Mouse (Mus musculus) stomach, postnatal 0 days (tissue): ENCODE results near the gene Rnf141. TPM values are rescaled to one million over a fixed set of nuclear protein-coding genes. Genes with fewer than 3 reads are reported as not detected.

ENCODE experiments used
- ATAC-seq: fragments of 200-750 bp; cut with Nextera tagmentation; 2 replicates; pipeline ENCODE4 v1.8.0; 2017; ENCODE audit not compliant: low FRiP score, low TSS enrichment
- DNase-seq: peaks from one replicate; pipeline ENCODE4 v3.0.0-alpha.2; 2016; ENCODE audit warnings: low spot score
- H3K27ac ChIP-seq: fragments of 300-500 bp; sonication (generic); replicated peaks from 2 replicates; pipeline ENCODE4 v1.5.1; 2014; ENCODE audit warnings: mild to moderate bottlenecking, control low read depth
- H3K27me3 ChIP-seq: fragments of 300-500 bp; sonication (generic); 2 replicates; pipeline ENCODE4 v1.6.1; 2014; ENCODE audit warnings: low read length; ENCODE audit not compliant: control insufficient read depth, insufficient read depth
- H3K36me3 ChIP-seq: fragments of 300-500 bp; sonication (generic); 2 replicates; pipeline ENCODE4 v1.6.1; 2014; ENCODE audit warnings: low read length, mixed read lengths; ENCODE audit not compliant: control insufficient read depth, insufficient read depth
- H3K4me1 ChIP-seq: fragments of 300-500 bp; sonication (generic); replicated peaks from 2 replicates; pipeline ENCODE4 v1.6.1; 2014; ENCODE audit warnings: antibody characterized with exemption; ENCODE audit not compliant: control insufficient read depth, insufficient read depth
- H3K4me2 ChIP-seq: fragments of 300-500 bp; sonication (generic); replicated peaks from 2 replicates; pipeline ENCODE4 v1.6.1; 2014; ENCODE audit warnings: low read depth, mild to moderate bottlenecking, control low read depth, moderate library complexity
- H3K4me3 ChIP-seq: fragments of 300-500 bp; sonication (generic); 2 replicates; pipeline ENCODE4 v1.5.1; 2014; ENCODE audit warnings: low read depth, low read length, control low read depth
- H3K9ac ChIP-seq: fragments of 300-500 bp; sonication (generic); 2 replicates; pipeline ENCODE4 v1.6.1; 2014; ENCODE audit warnings: mild to moderate bottlenecking, low read length, control low read depth, mixed read lengths
- H3K9me3 ChIP-seq: fragments of 300-500 bp; sonication (generic); 2 replicates; pipeline ENCODE4 v1.6.1; 2016; ENCODE audit warnings: low read length; ENCODE audit not compliant: control insufficient read depth
- CTCF ChIP-seq: IDR thresholded peaks from 2 replicates; pipeline ENCODE4 v1.5.1; 2016; ENCODE audit warnings: antibody characterized with exemption, low read depth, mild to moderate bottlenecking, moderate library complexity
- EP300 ChIP-seq: optimal IDR thresholded peaks from 2 replicates; pipeline ENCODE3; 2016; ENCODE audit warnings: antibody characterized with exemption
- WGBS: fragments of 180-500 bp; shearing (Covaris S2); extraction: QIAGEN DNeasy Blood & Tissue Kit; methylation state at CpG from one replicate; pipeline ENCODE4 v1.1.7; 2014; 5-methylcytosine and 5-hydroxymethylcytosine counted together
- polyA plus RNA-seq: library from polyadenylated mRNA; unstranded; fragments of >200 nt; fragmentation: Nextera tagmentation; extraction: Ambion mirVana; gene quantifications from 2 replicates; pipeline ENCODE4 v1.2.1, GENCODE M21; 2015

Gene Rnf141
- polyA plus RNA-seq, 1 experiment from 2014 or later: 24.0 TPM

DNA sequence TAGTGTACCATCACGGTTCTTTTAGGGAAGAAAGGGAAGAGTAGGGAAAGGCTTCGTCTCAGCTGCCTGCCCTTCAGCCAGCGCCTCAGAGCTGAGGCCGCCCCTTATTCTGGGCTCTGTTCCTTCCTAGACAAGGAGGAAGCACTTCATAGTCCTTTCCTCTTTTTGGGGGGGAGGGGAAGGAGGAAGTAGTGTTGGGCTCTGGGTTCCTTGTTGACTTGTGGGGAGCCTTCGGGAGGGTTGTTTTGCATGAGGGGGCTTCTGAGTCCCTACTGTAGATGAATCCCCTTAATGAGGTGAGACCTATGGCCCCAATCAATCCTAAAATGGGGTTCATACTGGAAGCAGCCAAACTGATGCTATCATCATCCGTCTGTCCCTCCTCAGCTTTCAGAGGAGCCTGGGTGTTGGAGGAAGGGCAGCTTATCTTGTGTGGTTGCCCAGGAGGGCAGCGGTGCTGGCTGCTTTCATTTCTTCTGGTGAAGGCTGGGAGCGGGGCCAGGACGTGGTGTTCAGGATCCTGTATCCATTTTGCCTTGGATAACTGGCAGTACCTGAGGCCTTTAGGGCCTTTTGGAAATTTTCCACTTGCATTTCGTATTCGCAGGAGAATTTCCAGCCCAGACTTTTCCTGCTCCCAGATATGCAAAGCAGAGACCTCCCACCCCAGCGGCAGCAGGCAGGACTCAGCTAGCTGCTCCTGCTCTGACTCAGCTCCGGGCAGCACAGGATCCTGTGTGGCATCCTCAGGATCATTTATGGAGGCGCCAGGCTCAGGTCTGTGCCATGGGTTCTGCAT lies 70.9 kb downstream of the Rnf141 start:
- no peaks in the 10 kb centered on the region for H3K9me3 ChIP-seq

DNA sequence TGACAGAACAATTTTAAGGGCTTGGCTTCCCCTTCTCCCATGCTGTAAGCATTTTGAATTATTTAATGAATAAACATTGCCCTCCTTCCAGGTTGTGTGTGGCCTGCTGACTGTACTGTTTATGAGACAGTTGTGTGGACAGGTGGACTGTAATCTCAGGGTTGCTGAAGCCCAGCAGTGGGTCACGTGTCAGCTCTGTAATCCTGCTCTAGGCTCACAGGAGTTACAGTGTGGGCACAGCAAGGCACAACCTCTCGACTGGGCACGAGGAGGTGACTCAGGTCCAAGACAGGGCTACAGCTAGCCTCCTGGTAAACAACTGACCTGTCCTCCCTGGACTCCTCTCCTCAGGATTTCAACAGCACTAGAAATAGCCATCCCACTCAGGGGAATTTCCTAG lies 71.9 kb downstream of the Rnf141 start:
- no peak overlapping the region for H3K4me3 ChIP-seq
- no peak for DNase-seq
- H3K4me2 ChIP-seq: no peak overlapping the region
- H3K9me3 ChIP-seq: no peaks in the 10 kb centered on the region
- no peak overlapping the region for H3K9ac ChIP-seq
- TF ChIP-seq EP300 (no peak), CTCF (no peak)
- WGBS: 91% methylated on average over 3 of the region's 3 CpGs
- no peaks in the 10 kb centered on the region for H3K27me3 ChIP-seq
- H3K36me3 ChIP-seq: no peaks in the 10 kb centered on the region
- H3K4me1 ChIP-seq: peaks cover 5% of the 10 kb centered on the region
- no peak overlapping the region for H3K27ac ChIP-seq
- ATAC-seq: no peak

More for the DNA sequence above, 70.9 kb downstream of the Rnf141 start:
- no peaks in the 10 kb centered on the region for H3K27me3 ChIP-seq
- H3K9ac ChIP-seq: 0 out of 2 replicates have a peak overlapping the region, but pooled peaks have one; percentile 18
- no peaks in the 10 kb centered on the region for H3K36me3 ChIP-seq
- DNase-seq (peak; percentile 57), ATAC-seq (peak; percentile 54)
- TF ChIP-seq EP300: no peak
- TF ChIP-seq CTCF: no peak
- peaks cover 5% of the 10 kb centered on the region for H3K4me1 ChIP-seq
- peak overlapping the region; percentile 56 for H3K27ac ChIP-seq
- H3K4me3 ChIP-seq: no peak overlapping the region
- peak overlapping the region; percentile 34; the same call in 1 of the 2 replicates for H3K4me2 ChIP-seq
- WGBS: 32% methylated on average over 14 of the region's 14 CpGs

DNA sequence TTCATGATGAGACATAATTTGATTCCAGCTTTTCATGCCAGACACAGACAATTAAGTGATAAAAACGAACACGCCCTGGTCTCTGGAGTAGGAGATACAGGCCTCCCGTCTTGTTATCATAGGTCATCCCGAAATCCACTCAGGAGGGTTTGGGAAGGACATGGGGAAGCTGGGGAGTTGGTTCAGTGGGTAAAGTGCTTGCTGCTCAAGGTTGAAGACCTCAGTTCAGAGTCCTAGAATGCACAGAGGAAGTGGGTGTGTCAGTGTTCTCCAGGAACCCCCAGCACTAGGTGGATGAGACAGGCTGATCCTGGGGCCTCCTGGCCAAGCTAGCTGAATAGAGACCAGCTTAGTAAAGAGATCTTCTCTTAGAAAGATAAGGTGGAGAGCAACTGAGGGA lies 73.3 kb downstream of the Rnf141 start:
- DNase-seq (no peak), ATAC-seq (no peak)
- Histone ChIP-seq H3K27me3 (no peaks in the 10 kb centered on the region), H3K4me3 (no peak overlapping the region), H3K4me2 (no peak overlapping the region), H3K9ac (no peak overlapping the region), H3K9me3 (no peaks in the 10 kb centered on the region), H3K4me1 (peaks cover 5% of the 10 kb centered on the region), H3K27ac (no peak overlapping the region), H3K36me3 (no peaks in the 10 kb centered on the region)
- TF ChIP-seq EP300 (no peak), CTCF (no peak)
- WGBS: 71% methylated on average over 4 of the region's 4 CpGs

DNA sequence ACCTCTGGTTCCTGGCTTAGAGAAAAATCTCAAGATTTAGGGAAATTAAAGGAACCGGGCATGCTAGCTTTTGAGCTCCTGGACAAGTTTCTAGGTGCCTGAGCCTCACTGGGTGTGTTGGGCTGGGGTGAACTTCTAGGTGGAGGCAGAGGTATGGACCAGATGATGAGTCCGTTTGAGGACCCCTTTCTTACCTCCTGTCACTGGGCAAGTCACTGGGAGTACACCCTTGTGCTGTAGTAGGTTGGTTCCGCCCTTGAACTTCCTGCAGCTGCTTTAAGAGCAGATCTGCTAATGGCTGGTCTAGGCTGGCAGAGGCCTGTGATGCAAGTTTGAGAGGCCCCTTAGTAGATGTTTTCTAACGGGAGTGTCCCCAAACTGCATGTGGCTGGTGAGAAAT lies 75.2 kb downstream of the Rnf141 start:
- Histone ChIP-seq H3K27ac (peak overlapping the region; percentile 86), H3K9ac (peak overlapping the region; percentile 85)
- ATAC-seq: no peak

DNA sequence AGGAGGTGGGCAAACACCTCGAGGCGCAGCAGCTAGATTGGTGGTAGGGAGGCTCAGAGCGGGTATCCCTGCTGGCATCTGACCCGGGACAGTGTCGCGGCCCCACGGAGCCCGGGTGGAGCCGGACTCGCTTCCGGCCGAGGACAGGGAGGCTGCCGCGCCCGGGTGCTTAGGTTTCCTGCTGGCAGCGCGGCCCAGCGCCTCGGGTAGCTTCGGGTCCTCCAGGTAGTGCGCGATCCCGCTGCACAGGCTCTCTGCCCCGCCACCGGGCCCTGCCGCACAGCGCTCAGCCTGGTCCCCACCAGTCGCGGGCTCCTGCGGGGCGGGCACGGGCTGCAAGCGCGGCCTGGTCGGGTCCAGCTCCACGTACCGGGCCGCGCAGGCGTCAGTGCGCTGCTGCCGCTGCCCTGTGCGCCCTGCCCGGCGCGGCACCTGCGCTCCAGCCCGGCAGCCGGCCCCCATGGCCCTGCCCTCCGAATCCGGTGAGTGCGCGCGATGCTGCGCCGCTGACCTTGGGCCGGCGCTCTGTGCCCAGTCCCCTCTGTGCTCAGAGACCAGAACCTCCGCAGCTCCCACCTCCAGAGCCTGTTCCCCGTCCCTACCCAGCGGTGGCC lies 75.7 kb downstream of the Rnf141 start:
- peak overlapping the region; percentile 85 for H3K9ac ChIP-seq
- DNase-seq (peak; percentile 67), ATAC-seq (peak; percentile 66)
- 2% methylated on average over 51 of the region's 61 CpGs for WGBS
- no peak for TF ChIP-seq EP300
- TF ChIP-seq CTCF: no peak
- no peaks in the 10 kb centered on the region for H3K9me3 ChIP-seq
- H3K4me1 ChIP-seq: no peaks in the 10 kb centered on the region; the same call in none of the 2 replicates
- no peaks in the 10 kb centered on the region for H3K36me3 ChIP-seq
- peak overlapping the region; percentile 58 for H3K4me3 ChIP-seq
- peak overlapping the region; percentile 91 for H3K4me2 ChIP-seq
- peak overlapping the region; percentile 86 for H3K27ac ChIP-seq
- H3K27me3 ChIP-seq: no peaks in the 10 kb centered on the region

More for the DNA sequence above, 75.2 kb downstream of the Rnf141 start:
- TF ChIP-seq CTCF: no peak
- no peak for TF ChIP-seq EP300
- Histone ChIP-seq H3K9me3 (no peaks in the 10 kb centered on the region), H3K4me1 (peaks cover 4% of the 10 kb centered on the region), H3K36me3 (no peaks in the 10 kb centered on the region), H3K4me2 (peak overlapping the region; percentile 91), H3K4me3 (peak overlapping the region; percentile 58), H3K27me3 (no peaks in the 10 kb centered on the region)
- no peak for DNase-seq
- WGBS: 40% methylated on average over 4 of the region's 4 CpGs

DNA sequence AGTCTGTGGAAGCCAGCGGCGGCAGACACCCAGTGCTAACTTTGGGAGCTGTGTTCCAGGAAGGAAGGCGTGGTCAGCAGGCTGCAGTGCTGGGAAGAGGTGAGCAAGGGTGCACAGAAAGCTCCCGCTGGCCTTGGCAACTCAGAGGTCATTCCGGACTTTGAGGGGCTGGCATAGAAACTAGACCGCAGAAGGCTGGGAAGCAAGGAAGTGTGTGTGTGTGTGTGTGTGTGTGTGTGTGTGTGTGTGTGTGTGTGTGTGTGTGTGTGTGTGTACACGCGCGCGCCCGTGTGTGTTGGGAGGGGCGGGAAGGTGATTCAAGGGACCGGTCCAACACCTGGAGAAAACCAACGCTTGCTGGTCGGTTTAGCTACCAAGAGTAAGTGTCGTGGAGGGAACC lies 76.3 kb downstream of the Rnf141 start, which contains the start of gene Ampd3:
TSS of gene Ampd3 (plus strand) at position 206 of the 400 bp plus-strand sequence.
- peak within 1 kb of the TSS; percentile 91 for H3K4me2 ChIP-seq
- no peaks in the 10 kb centered on the region for H3K36me3 ChIP-seq
- peak; percentile 50 for ATAC-seq
- 31% methylated on average over 16 of the region's 16 CpGs for WGBS
- peak within 1 kb of the TSS; percentile 86 for H3K27ac ChIP-seq
- peak; percentile 66 for DNase-seq
- H3K4me1 ChIP-seq: no peaks in the 10 kb centered on the region
- peak within 1 kb of the TSS; percentile 58 for H3K4me3 ChIP-seq
- TF ChIP-seq CTCF (no peak), EP300 (no peak)
- H3K9ac ChIP-seq: peak within 1 kb of the TSS; percentile 85
- H3K27me3 ChIP-seq: no peaks in the 10 kb centered on the region
- H3K9me3 ChIP-seq: no peaks in the 10 kb centered on the region
